Mouse (Mus musculus) heart, embryonic 14.5 days (tissue): Measurements from ENCODE around the gene Olfr1480. TPM values are rescaled to one million over a fixed set of nuclear protein-coding genes. Genes with fewer than 3 reads are reported as not detected.

Source experiments
- ATAC-seq: fragments of 200-750 bp; cut with Nextera tagmentation; 2 replicates; pipeline ENCODE4 v1.8.0; 2017; ENCODE audit warnings: low read depth, moderate TSS enrichment; ENCODE audit not compliant: insufficient number of reproducible peaks, insufficient read depth, low FRiP score
- H3K27ac ChIP-seq, 2 experiments: fragments of 200-500 bp in 1 of 2; fragments of 300-500 bp in 1 of 2; sonication (generic) in 1 of 2; replicated peaks in 1 of 2; 2 replicates each; pipeline ENCODE4 v1.5.1; 2012 to 2014; ENCODE audit warnings: low read depth in 2 of 2, low read length in 2 of 2, control low read depth in 1 of 2, mild to moderate bottlenecking in 1 of 2, mixed read lengths in 1 of 2; ENCODE audit not compliant: control insufficient read depth in 1 of 2, insufficient read depth in 1 of 2
- H3K27me3 ChIP-seq: fragments of 300-500 bp; sonication (generic); 2 replicates; pipeline ENCODE4 v1.6.1; 2014; ENCODE audit warnings: mild to moderate bottlenecking, low read length, control low read depth; ENCODE audit not compliant: control insufficient read depth, insufficient read depth
- H3K36me3 ChIP-seq: fragments of 300-500 bp; sonication (generic); 2 replicates; pipeline ENCODE4 v1.6.1; 2014; ENCODE audit warnings: mild to moderate bottlenecking, control low read depth, low read length, mixed read lengths; ENCODE audit not compliant: control insufficient read depth, insufficient read depth
- H3K4me1 ChIP-seq, 2 experiments: fragments of 200-500 bp in 1 of 2; fragments of 300-500 bp in 1 of 2; sonication (generic) in 1 of 2; 2 replicates each; pipeline ENCODE4 v1.6.1; 2012 to 2014; ENCODE audit warnings: low read length in 2 of 2, control low read depth in 1 of 2, mixed read lengths in 1 of 2; ENCODE audit not compliant: control insufficient read depth in 2 of 2, insufficient read depth in 2 of 2
- H3K4me2 ChIP-seq: fragments of 300-500 bp; sonication (generic); 2 replicates; pipeline ENCODE4 v1.6.1; 2014; ENCODE audit warnings: mild to moderate bottlenecking, low read length
- H3K4me3 ChIP-seq, 2 experiments: fragments of 200-500 bp in 1 of 2; fragments of 300-500 bp in 1 of 2; sonication (generic) in 1 of 2; 2 replicates each; pipeline ENCODE4 v1.5.1; 2012 to 2014; ENCODE audit warnings: low read length in 2 of 2, mild to moderate bottlenecking in 2 of 2, control low read depth in 1 of 2, low read depth in 1 of 2, moderate library complexity in 1 of 2; ENCODE audit not compliant: control insufficient read depth in 1 of 2, insufficient read depth in 1 of 2
- H3K9ac ChIP-seq: fragments of 300-500 bp; sonication (generic); 2 replicates; pipeline ENCODE4 v1.6.1; 2014; ENCODE audit warnings: mild to moderate bottlenecking, low read length
- H3K9me3 ChIP-seq: fragments of 300-500 bp; sonication (generic); 2 replicates; pipeline ENCODE4 v1.6.1; 2016; ENCODE audit warnings: low read length, control low read depth; ENCODE audit not compliant: control insufficient read depth
- WGBS: fragments of 180-500 bp; shearing (Covaris S2); extraction: QIAGEN DNeasy Blood & Tissue Kit; methylation state at CpG from one replicate; pipeline ENCODE4 v1.1.7; 2014; 5-methylcytosine and 5-hydroxymethylcytosine counted together
- polyA plus RNA-seq: library from polyadenylated mRNA; unstranded; fragments of >200 nt; fragmentation: Nextera tagmentation; extraction: Ambion mirVana; gene quantifications from 2 replicates; pipeline ENCODE4 v1.2.1, GENCODE M21; 2014

Olfr1480 gene
- polyA plus RNA-seq: not detected in 2 replicates

GRCm38 (mm10) chr19:13527613-13528012 lies at the start of gene Olfr1480:
Gene Olfr1480 (plus strand): TSS chr19:13527913.
- no peak for ATAC-seq
- H3K4me1 ChIP-seq: no peaks in the 10 kb centered on the region
- 68% methylated on average over 2 of the region's 2 CpGs for WGBS
- H3K27ac ChIP-seq: no peak within 1 kb of the TSS
- peaks cover 7% of the 10 kb centered on the region; the same call in 1 of the 2 replicates for H3K9me3 ChIP-seq
- no peaks in the 10 kb centered on the region for H3K27me3 ChIP-seq
- no peak within 1 kb of the TSS for H3K4me3 ChIP-seq
- no peak within 1 kb of the TSS for H3K9ac ChIP-seq
- no peaks in the 10 kb centered on the region for H3K36me3 ChIP-seq
- H3K4me2 ChIP-seq: no peak within 1 kb of the TSS

GRCm38 (mm10) chr19:13480096-13480495 lies 47.6 kb upstream of the Olfr1480 start, which contains the start of gene Olfr1475:
Gene Olfr1475 (minus strand): TSS chr19:13480196.
- no peaks in the 10 kb centered on the region for H3K4me1 ChIP-seq
- H3K9me3 ChIP-seq: no peaks in the 10 kb centered on the region
- H3K4me3 ChIP-seq: no peak within 1 kb of the TSS
- H3K27me3 ChIP-seq: no peaks in the 10 kb centered on the region
- no peak for ATAC-seq
- H3K9ac ChIP-seq: no peak within 1 kb of the TSS
- no peak within 1 kb of the TSS for H3K4me2 ChIP-seq
- H3K36me3 ChIP-seq: no peaks in the 10 kb centered on the region
- no peak within 1 kb of the TSS for H3K27ac ChIP-seq

- no peak within 1 kb of the TSS for H3K9ac ChIP-seq
- H3K27me3 ChIP-seq: no peaks in the 10 kb centered on the region
- peaks cover 11% of the 10 kb centered on the region; the same call in 1 of the 2 replicates for H3K9me3 ChIP-seq
- H3K4me3 ChIP-seq: no peak within 1 kb of the TSS
- H3K36me3 ChIP-seq: no peaks in the 10 kb centered on the region
- WGBS: 57% methylated on average over 3 of the region's 3 CpGs
- ATAC-seq: no peak
- no peak within 1 kb of the TSS for H3K4me2 ChIP-seq
- no peak within 1 kb of the TSS for H3K27ac ChIP-seq
- no peaks in the 10 kb centered on the region for H3K4me1 ChIP-seq
Observed at GRCm38 (mm10) chr19:13500246-13500645, 27.5 kb upstream of the Olfr1480 start, which contains the start of gene Olfr1477. Gene Olfr1477 (plus strand): TSS chr19:13500546.

Other genes starting within 250 kb of the Olfr1480 start
- not detected in 2 replicates for gene Olfr1465, start 212.4 kb upstream of the Olfr1480 start, polyA plus RNA-seq
- not detected in 2 replicates for gene Olfr1466, start 189.1 kb upstream of the Olfr1480 start, polyA plus RNA-seq
- gene Olfr1467, start 165.7 kb upstream of the Olfr1480 start, polyA plus RNA-seq: not detected in 2 replicates
- gene Olfr1469, start 120.1 kb upstream of the Olfr1480 start, polyA plus RNA-seq: not detected in 2 replicates
- gene Olfr1471, start 84.5 kb upstream of the Olfr1480 start, polyA plus RNA-seq: not detected in 2 replicates
- gene Olfr1472, start 71.8 kb upstream of the Olfr1480 start, polyA plus RNA-seq: not detected in 2 replicates
- not detected in 2 replicates for gene Olfr1474, start 58.3 kb upstream of the Olfr1480 start, polyA plus RNA-seq
- gene Olfr1475, start 47.7 kb upstream of the Olfr1480 start, polyA plus RNA-seq: not detected in 2 replicates
- not detected in 2 replicates for gene Olfr1477, start 27.4 kb upstream of the Olfr1480 start, polyA plus RNA-seq
- not detected in 2 replicates for gene Olfr1484, start 55.6 kb downstream of the Olfr1480 start, polyA plus RNA-seq
- gene Olfr1487, start 89.5 kb downstream of the Olfr1480 start, polyA plus RNA-seq: not detected in 2 replicates
- gene Olfr1489, start 103.7 kb downstream of the Olfr1480 start, polyA plus RNA-seq: not detected in 2 replicates
- not detected in 2 replicates for gene Olfr1490, start 123.2 kb downstream of the Olfr1480 start, polyA plus RNA-seq
- gene Olfr1491, start 169.4 kb downstream of the Olfr1480 start, polyA plus RNA-seq: not detected in 2 replicates
- not detected in 2 replicates for gene Olfr1493-ps1, start 195.4 kb downstream of the Olfr1480 start, polyA plus RNA-seq
- gene Olfr1494, start 211.8 kb downstream of the Olfr1480 start, polyA plus RNA-seq: not detected in 2 replicates
- not detected in 2 replicates for gene Olfr1495, start 236.7 kb downstream of the Olfr1480 start, polyA plus RNA-seq
- not detected in 2 replicates for gene Olfr1496, start 250.0 kb downstream of the Olfr1480 start, polyA plus RNA-seq